Mouse (Mus musculus) kidney, postnatal 0 days (tissue): ENCODE results near the gene Lefty2. TPM values are rescaled to one million over a fixed set of nuclear protein-coding genes. Genes with fewer than 3 reads are reported as not detected.

Source experiments
- ATAC-seq: fragments of 200-750 bp; cut with Nextera tagmentation; replicated peaks from 2 replicates; pipeline ENCODE4 v1.8.0; 2017; ENCODE audit warnings: low read depth, moderate number of reproducible peaks, moderate TSS enrichment, moderate library complexity; ENCODE audit not compliant: low FRiP score
- DNase-seq: peaks from one replicate; pipeline ENCODE4 v3.0.0-alpha.2; 2016; ENCODE audit warnings: low spot score
- H3K27ac ChIP-seq: fragments of 300-500 bp; sonication (generic); 2 replicates; pipeline ENCODE4 v1.5.1; 2014; ENCODE audit warnings: mild to moderate bottlenecking
- H3K27me3 ChIP-seq: fragments of 300-500 bp; sonication (generic); 2 replicates; pipeline ENCODE4 v1.6.1; 2014; ENCODE audit warnings: low read length, mixed read lengths; ENCODE audit not compliant: insufficient read depth
- H3K36me3 ChIP-seq: fragments of 300-500 bp; sonication (generic); 2 replicates; pipeline ENCODE4 v1.6.1; 2014; ENCODE audit warnings: low read length, mixed read lengths; ENCODE audit not compliant: insufficient read depth
- H3K4me1 ChIP-seq: fragments of 300-500 bp; sonication (generic); replicated peaks from 2 replicates; pipeline ENCODE4 v1.6.1; 2014; ENCODE audit warnings: antibody characterized with exemption, low read length, mixed read lengths; ENCODE audit not compliant: insufficient read depth
- H3K4me2 ChIP-seq: fragments of 300-500 bp; sonication (generic); 2 replicates; pipeline ENCODE4 v1.6.1; 2014; ENCODE audit warnings: mild to moderate bottlenecking, low read length, moderate library complexity, mixed read lengths
- H3K4me3 ChIP-seq: fragments of 300-500 bp; sonication (generic); replicated peaks from 2 replicates; pipeline ENCODE4 v1.5.1; 2014; ENCODE audit warnings: low read depth, low read length
- H3K9ac ChIP-seq: fragments of 300-500 bp; sonication (generic); 2 replicates; pipeline ENCODE4 v1.6.1; 2014; ENCODE audit warnings: low read depth, low read length
- H3K9me3 ChIP-seq: fragments of 300-500 bp; sonication (generic); replicated peaks from 2 replicates; pipeline ENCODE4 v1.6.1; 2016; ENCODE audit warnings: low read length, inconsistent platforms, mixed read lengths
- CTCF ChIP-seq: IDR thresholded peaks from 2 replicates; pipeline ENCODE4 v1.5.1; 2016; ENCODE audit warnings: antibody characterized with exemption, low read depth, mild to moderate bottlenecking, moderate library complexity
- WGBS: fragments of 180-500 bp; shearing (Covaris S2); extraction: QIAGEN DNeasy Blood & Tissue Kit; methylation state at CpG from one replicate; pipeline ENCODE4 v1.1.7; 2014; 5-methylcytosine and 5-hydroxymethylcytosine counted together
- polyA plus RNA-seq: library from polyadenylated mRNA; unstranded; fragments of >200 nt; fragmentation: Nextera tagmentation; extraction: Ambion mirVana; gene quantifications from 2 replicates; pipeline ENCODE4 v1.2.1, GENCODE M21; 2015

Gene Lefty2
- polyA plus RNA-seq, 1 experiment from 2014 or later: 0.39 TPM

- no peak for DNase-seq
Observed at GRCm38 (mm10) chr1:180912792-180913191, 19.9 kb downstream of the Lefty2 start.

GRCm38 (mm10) chr1:180913797-180914196 lies 20.9 kb downstream of the Lefty2 start:
- no peaks in the 10 kb centered on the region for H3K4me1 ChIP-seq
- TF ChIP-seq CTCF: no peak
- DNase-seq (no peak), ATAC-seq (no peak)
- no peak overlapping the region for H3K4me3 ChIP-seq
- no peak overlapping the region for H3K27ac ChIP-seq
- no peaks in the 10 kb centered on the region for H3K9me3 ChIP-seq
- H3K9ac ChIP-seq: no peak overlapping the region
- H3K27me3 ChIP-seq: no peaks in the 10 kb centered on the region
- H3K36me3 ChIP-seq: 0 out of 2 replicates have a peak, but pooled peaks cover 1% of the 10 kb centered on the region
- no peak overlapping the region for H3K4me2 ChIP-seq
- 56% methylated on average over 4 of the region's 4 CpGs for WGBS

More at GRCm38 (mm10) chr1:180912792-180913191, 19.9 kb downstream of the Lefty2 start:
- no peak overlapping the region for H3K4me2 ChIP-seq
- no peak overlapping the region for H3K4me3 ChIP-seq
- ATAC-seq: no peak
- WGBS: 85% methylated on average over 5 of the region's 5 CpGs
- H3K27ac ChIP-seq: no peak overlapping the region
- no peak for TF ChIP-seq CTCF
- H3K9ac ChIP-seq: no peak overlapping the region
- no peaks in the 10 kb centered on the region for H3K4me1 ChIP-seq
- H3K27me3 ChIP-seq: no peaks in the 10 kb centered on the region
- no peaks in the 10 kb centered on the region for H3K9me3 ChIP-seq
- peaks cover 9% of the 10 kb centered on the region; the same call in 1 of the 2 replicates for H3K36me3 ChIP-seq

- DNase-seq (no peak), ATAC-seq (no peak)
- WGBS: 89% methylated on average over 11 of the region's 11 CpGs
- Histone ChIP-seq H3K27ac (no peak overlapping the region), H3K9ac (no peak overlapping the region), H3K36me3 (no peaks in the 10 kb centered on the region), H3K4me2 (no peak overlapping the region), H3K4me1 (no peaks in the 10 kb centered on the region), H3K27me3 (no peaks in the 10 kb centered on the region), H3K4me3 (no peak overlapping the region), H3K9me3 (no peaks in the 10 kb centered on the region)
- TF ChIP-seq CTCF: no peak
Observed at GRCm38 (mm10) chr1:180916425-180916824, 23.5 kb downstream of the Lefty2 start.

GRCm38 (mm10) chr1:180917053-180917452 lies 24.1 kb downstream of the Lefty2 start:
- WGBS: 44% methylated on average over 1 of the region's 1 CpGs
- no peak for ATAC-seq
- H3K27me3 ChIP-seq: no peaks in the 10 kb centered on the region
- DNase-seq: no peak
- no peaks in the 10 kb centered on the region for H3K4me1 ChIP-seq
- no peak overlapping the region for H3K9ac ChIP-seq
- no peaks in the 10 kb centered on the region for H3K36me3 ChIP-seq
- H3K9me3 ChIP-seq: no peaks in the 10 kb centered on the region
- H3K4me2 ChIP-seq: no peak overlapping the region
- H3K27ac ChIP-seq: no peak overlapping the region
- no peak overlapping the region for H3K4me3 ChIP-seq
- TF ChIP-seq CTCF: no peak

- WGBS: 40% methylated on average over 8 of the region's 8 CpGs
- H3K9me3 ChIP-seq: no peaks in the 10 kb centered on the region
Observed at GRCm38 (mm10) chr1:180919686-180920085, 26.8 kb downstream of the Lefty2 start.

GRCm38 (mm10) chr1:180922273-180923048 lies 29.6 kb downstream of the Lefty2 start:
- Histone ChIP-seq H3K4me2 (no peak overlapping the region), H3K4me3 (no peak overlapping the region), H3K9ac (no peak overlapping the region), H3K36me3 (no peaks in the 10 kb centered on the region), H3K4me1 (no peaks in the 10 kb centered on the region), H3K27ac (no peak overlapping the region), H3K9me3 (no peaks in the 10 kb centered on the region), H3K27me3 (no peaks in the 10 kb centered on the region)
- WGBS: 62% methylated on average over 6 of the region's 6 CpGs
- ATAC-seq (no peak), DNase-seq (no peak)
- TF ChIP-seq CTCF: no peak

More at GRCm38 (mm10) chr1:180919686-180920085, 26.8 kb downstream of the Lefty2 start:
- no peaks in the 10 kb centered on the region for H3K36me3 ChIP-seq
- H3K4me3 ChIP-seq: no peak overlapping the region
- H3K9ac ChIP-seq: no peak overlapping the region
- DNase-seq (peak; percentile 34), ATAC-seq (no peak)
- H3K27ac ChIP-seq: no peak overlapping the region
- H3K27me3 ChIP-seq: no peaks in the 10 kb centered on the region
- H3K4me1 ChIP-seq: no peaks in the 10 kb centered on the region
- peak; percentile 56 for TF ChIP-seq CTCF
- H3K4me2 ChIP-seq: no peak overlapping the region

- Histone ChIP-seq H3K4me3 (no peak overlapping the region), H3K27ac (no peak overlapping the region), H3K9me3 (no peaks in the 10 kb centered on the region), H3K4me2 (no peak overlapping the region), H3K4me1 (no peaks in the 10 kb centered on the region), H3K9ac (no peak overlapping the region), H3K27me3 (no peaks in the 10 kb centered on the region), H3K36me3 (no peaks in the 10 kb centered on the region)
- ATAC-seq: no peak
- DNase-seq: no peak
- TF ChIP-seq CTCF: no peak
- WGBS: 45% methylated on average over 2 of the region's 2 CpGs
Observed at GRCm38 (mm10) chr1:180924737-180925136, 31.8 kb downstream of the Lefty2 start.
